Mouse (Mus musculus) gastrocnemius, postnatal 14 days (tissue): ENCODE measurements around the gene Zfp30. TPM values are rescaled to one million over a fixed set of nuclear protein-coding genes. Genes with fewer than 3 reads are reported as not detected.

Source experiments
- DNase-seq: peaks from one replicate; pipeline ENCODE4 v3.0.0; 2021; ENCODE audit warnings: mixed read lengths
- intact Hi-C: fragments of 180-260 bp; cut with DNase I; formaldehyde crosslinking; loops from one replicate; pipeline ENCODE4 v1.15.1; 2025; ENCODE audit warnings: low total_unique reads
- long read RNA-seq, 2 experiments: library from polyadenylated mRNA; stranded (forward); transcript quantifications; one replicate each; pipeline ENCODE4 v2.0.0; 2021
- total RNA-seq, 2 experiments: library from RNA; stranded (reverse); gene quantifications; 2 replicates each; pipeline ENCODE4 v1.2.3; 2021

Gene Zfp30
- 1 to 10 TPM; 2.6 to 3.2 TPM for total RNA-seq
- long read RNA-seq, experiment 1, partial matches to known transcripts = 1 of 3 reads
- long read RNA-seq, experiment 1, other reads (novel, unspliced or antisense) = 2 of 3 reads
- long read RNA-seq, experiment 2, partial matches to known transcripts = 1 of 6 reads
- long read RNA-seq, experiment 2, other reads (novel, unspliced or antisense) = 3 of 6 reads

DNA sequence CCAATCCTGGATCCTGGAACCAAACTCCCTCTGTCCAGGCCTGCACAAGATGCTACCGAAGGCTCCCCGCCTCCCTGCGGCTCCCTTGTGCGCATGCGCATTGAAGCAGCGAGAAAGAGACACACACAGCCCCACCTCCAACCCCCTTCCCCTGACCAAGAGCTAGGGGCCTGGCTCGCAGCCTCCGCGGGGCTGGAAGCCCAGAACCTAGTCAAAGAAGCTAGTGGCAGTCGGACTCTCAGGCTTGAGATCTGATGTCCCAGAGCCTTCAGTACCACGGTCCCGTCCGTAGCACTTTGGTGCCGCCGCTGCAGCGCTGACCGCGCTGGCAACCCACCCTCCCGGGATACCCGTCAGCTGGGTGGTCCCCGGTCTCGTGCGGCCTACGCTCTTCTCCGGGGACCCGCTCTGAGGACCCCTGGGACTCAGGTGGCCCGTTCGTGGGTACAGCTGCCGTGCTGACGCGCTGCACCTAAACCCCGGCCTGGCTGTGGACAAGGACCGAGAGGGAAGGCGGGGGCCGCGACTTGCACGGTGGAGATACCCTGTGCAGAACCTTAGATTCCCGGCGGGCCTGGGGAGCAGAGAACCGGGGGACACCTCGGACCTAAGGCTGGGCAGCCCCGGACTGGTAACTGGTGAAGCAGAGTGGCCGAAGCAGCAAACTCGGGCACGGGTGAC lies at the start of gene Zfp30:
TSS of gene Zfp30 (plus strand) at position 128 of the 681 bp plus-strand sequence.
- intact Hi-C loops = no loop called here
- peak; percentile 89 for DNase-seq

DNA sequence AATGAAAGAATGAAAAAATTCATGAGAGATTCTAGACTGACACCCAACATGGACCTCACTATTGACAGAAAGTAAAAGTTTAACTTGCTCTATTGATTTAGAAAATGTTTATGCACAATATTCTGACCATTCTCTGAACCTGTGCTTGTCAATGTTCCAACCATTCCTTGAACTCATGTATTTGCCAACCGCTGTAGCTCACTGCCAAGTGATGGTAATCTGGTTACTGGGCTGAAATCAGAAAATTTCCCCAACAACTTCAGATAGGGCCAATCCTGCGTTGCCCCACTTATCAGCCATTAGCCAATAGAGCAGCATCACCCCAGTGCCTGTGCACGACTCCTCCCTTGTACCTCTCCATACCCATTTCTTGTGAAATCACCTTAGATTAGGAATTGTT lies 41.5 kb upstream of the Zfp30 start:
- no peak for DNase-seq
- intact Hi-C loops = no loop called here

DNA sequence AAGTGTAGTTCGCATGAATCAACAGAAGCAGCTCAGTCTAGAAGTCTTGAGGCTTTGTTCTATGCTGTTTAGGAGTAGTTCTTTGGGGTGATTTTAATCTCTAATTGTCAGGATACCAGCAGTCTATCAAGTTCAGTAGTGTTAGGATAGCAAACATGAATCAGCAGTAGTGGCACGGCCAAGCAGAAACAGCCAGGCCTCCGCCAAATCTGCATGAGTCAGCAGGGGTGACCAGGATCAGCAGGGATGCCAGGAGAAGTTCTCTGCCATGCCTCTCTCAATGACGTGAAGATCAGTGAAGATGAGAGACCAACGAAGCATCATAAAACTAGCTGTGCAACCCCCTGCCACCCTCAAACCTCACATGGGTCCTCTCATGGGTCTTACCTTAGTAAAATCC lies 23.3 kb upstream of the Zfp30 start:
- no peak for DNase-seq
- intact Hi-C loops = no loop called here

DNA sequence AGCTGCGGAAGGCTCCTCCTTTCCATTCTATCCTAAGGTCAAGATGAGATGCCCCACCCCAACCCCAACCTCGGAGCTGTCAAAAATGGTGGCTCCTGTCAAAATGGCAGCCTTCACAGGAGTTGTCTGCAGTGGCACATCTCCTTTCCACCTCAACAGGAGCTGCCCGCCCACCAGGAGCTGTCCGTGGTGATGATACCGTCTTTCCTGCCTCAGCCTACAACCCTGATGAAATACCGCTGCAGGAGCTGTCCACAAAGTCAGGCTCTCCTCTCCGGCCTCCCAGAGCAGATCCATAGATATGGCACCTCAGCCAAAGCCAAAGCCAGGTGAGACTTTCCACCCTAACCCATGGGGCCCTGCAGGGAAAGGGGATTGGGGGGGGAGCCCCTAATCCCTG lies 19.1 kb upstream of the Zfp30 start:
- intact Hi-C loops = no loop called here
- no peak for DNase-seq

DNA sequence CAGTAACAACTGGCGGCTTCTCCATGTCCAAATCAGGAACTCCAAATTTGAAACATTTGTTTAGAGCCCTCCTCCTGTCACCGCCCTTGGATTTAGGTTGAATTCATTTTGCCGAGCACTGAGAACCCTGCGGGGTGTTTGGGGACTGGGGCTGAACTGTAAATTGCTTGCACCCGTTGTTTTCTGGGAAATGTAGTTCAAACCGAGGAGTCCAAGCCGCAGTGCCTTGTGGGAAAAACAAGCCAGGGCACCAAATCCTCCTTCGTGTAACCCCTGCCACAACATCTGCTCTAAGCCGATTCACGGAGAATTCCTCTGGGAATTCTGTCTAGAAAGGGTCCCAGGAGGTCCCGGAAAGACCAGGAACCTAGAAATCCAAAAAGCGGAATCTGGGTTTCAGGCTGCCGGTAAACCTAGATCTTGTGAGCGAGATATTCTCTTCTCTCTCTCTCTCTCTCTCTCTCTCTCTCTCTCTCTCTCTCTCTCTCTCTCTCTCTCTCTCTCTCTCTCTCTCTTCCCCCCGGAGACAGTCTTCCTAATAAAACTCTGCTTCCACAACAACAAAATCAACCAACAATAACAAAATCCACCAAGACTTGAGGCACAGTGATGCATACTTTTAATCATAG lies 16.6 kb upstream of the Zfp30 start:
- peak; percentile 77 for DNase-seq
- intact Hi-C loops = no loop called here

DNA sequence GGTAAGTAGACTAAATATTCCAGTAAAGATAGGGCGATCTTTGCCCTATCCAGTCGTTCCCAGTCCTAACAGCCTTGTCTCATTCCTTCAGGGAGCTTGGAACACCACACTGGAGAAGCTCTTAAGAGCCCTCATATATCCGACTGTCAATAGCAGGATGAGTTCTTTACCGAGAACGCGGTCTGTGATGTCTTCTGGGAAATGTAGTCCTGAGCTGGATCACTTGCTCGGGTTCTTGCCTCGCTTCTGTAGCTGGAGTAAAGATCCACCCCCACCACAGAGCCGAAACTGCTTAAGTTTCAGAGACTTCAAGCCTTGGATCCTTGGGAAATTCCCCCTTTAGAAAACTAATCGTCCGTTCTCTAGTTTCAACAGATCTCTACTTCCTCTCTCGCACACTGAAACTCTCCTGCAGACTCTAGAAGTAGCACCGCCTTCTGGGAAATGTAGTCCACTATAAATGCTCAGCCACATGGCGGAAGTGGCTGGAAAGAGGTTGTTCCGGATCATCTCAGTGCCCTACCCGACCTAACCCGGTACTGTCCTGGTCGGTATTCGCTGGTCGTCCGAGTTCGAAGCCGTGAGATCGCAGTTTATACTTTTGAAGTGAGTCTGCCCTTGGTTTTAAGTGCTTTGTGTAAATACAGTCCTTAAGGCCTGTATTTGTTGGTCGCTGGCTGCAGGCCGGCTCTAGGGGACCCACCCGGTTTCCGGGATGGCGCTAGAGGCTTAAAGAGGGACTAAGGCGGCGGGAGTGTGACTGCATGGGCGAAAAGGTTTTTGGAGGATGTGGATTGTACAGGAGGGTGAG lies 15.5 kb upstream of the Zfp30 start, which contains the start of gene Zfp84:
TSS of gene Zfp84 (plus strand) at position 463 of the 811 bp plus-strand sequence.
- DNase-seq = peak; percentile 81
- intact Hi-C loops = no loop called here

DNA sequence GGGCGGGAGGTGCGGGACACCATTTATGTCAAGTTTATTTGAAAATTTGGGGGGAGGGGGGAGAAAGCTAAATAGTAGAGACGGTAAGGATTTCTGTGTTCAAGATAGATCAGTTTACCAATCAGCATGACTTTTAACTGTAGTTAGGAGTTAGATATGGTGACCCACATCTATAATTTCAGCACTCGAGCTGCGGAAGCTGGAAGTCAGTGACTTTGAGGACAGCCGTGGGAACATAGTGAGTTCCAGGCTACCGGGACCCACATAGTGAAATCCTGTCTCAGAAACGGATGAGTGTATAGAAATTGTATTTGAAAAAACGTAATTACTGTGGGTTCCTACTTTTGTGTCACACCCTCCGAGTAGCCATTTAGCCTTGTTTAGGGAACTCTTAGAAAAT lies 14.8 kb upstream of the Zfp30 start:
- intact Hi-C loops = no loop called here
- DNase-seq = no peak

DNA sequence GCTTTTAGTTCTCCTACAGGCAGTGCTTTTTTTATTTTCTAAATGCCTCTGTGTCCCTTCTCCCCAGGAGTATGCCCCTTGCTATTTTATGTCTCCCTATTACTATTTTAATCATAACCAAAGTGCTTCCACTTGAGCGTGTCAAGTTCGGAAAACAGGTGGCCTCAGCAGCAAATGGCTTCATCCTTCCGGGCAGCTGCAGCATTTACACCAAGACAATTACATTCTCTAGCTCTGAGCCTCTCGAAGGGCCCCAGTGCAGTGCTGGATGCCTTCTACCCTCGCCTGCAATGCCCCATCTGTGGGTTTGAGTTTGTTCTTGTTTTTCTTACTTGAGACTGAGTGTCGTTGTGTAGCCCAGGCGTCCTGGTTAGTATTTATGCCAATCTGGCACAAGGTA lies 10.3 kb upstream of the Zfp30 start:
- DNase-seq = no peak
- intact Hi-C loops = no loop called here

DNA sequence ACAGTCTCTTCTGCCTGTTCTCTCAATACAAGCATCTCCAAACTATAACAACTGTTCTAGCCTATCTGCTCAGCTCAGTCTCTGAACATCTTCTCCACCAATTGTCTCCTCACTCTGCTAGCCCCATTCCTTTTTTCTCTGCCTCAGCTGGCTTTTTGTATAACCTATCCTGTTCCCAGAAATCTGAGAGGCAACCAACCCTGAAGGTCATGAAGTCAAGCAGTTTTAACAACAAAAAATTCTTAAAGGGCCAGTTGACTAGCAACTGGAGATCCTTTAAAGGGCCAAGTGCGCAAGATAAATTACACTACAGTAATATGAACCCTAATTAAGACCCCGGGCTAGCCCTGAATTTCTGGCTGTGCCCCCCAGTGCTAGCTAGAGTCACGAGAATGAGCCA lies 9.4 kb upstream of the Zfp30 start:
- DNase-seq = no peak
- intact Hi-C loops = no loop called here

DNA sequence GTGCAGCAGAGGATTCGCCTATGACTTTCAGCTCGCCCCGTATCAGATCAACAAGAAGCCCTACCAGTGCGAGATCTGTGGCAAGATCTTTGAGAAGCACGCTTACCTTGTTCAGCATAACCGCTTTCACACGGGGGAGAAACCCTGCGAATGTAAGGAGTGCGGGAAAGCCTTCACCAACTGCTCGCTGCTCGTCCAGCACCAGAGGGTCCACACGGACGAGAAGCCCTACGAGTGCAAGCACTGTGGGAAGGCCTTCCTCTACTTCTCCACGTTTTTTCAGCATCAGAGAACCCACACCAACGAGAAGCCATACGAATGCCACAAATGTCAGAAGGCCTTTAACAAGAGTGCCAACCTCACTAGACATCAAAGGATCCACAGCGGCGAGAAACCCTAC lies 7.2 kb upstream of the Zfp30 start:
- DNase-seq = no peak
- intact Hi-C loops = no loop called here

DNA sequence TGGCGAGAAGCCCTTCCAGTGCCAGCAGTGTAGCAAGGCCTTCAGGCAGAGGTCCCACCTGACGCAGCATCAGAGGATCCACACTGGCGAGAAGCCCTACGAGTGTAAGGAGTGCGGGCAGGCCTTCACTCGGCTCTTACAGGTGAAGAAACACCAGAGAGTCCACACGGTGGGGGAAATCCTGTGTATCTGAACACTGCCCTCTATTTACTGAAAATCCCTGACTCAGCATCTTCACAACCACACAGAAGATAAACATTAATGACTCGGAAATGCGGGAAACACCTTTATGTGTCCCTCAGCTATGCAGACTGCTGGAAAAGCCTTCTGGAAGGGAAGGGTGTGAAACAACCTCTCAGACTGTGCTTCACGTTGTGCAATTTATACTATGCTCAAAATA lies 6.4 kb upstream of the Zfp30 start:
- no peak for DNase-seq
- intact Hi-C loops = no loop called here

DNA sequence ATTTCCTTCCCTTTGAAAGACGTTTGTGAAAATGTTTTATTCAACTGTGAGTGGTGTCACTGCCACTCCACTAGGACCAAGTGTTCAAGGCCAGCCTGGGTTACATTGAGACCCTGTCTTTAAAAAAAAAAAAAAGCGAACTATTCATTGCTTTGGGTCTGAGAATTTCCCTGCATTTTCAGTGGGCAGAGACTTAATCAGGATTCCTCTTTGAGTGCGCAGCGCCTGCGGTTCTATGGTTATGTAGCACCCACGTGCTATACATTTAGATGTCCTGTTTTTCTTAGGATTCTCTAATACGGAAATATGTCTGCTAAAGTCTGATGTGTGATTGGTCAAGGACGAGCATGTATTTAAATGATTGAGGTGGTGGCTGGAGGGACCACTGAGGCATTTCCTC lies 1.2 kb downstream of the Zfp30 start:
- no peak for DNase-seq
- intact Hi-C loops = no loop called here

DNA sequence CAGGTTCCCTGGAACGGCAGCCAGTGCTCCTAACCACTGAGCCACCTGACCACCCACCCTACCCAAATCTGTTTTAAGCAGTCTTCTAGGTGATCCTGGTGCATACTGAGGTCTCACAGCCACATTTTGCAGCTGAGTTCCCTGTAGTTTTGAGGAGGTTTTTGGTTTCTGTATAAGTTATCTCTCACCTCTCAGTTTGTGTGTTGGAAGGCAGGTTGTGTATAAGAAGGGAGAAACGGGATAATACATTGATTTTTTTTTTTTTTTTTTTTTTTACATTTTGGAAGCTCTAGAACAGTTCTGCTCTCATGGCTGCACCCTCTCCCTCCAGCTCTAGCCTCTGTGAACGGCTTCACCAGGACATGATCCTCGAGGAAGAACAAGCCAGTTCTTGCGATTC lies 2.1 kb downstream of the Zfp30 start:
- no peak for DNase-seq
- intact Hi-C loops = no loop called here

DNA sequence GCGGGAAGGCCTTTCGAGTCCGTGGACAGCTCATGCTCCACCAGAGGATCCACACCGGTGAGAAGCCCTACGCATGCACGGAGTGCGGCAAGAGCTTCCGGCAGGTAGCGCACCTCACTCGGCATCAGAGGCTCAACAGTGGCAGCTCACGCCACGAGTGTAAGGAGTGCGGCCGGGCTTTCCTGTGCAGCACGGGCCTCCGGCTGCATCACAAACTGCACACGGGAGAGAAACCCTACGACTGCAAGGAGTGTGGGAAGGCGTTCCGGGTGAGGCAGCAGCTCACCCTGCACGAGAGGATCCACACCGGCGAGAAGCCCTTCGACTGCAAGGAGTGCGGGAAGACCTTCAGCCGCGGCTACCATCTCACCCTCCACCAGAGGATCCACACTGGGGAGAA lies 9.1 kb downstream of the Zfp30 start:
- intact Hi-C loops = no loop called here
- no peak for DNase-seq

DNA sequence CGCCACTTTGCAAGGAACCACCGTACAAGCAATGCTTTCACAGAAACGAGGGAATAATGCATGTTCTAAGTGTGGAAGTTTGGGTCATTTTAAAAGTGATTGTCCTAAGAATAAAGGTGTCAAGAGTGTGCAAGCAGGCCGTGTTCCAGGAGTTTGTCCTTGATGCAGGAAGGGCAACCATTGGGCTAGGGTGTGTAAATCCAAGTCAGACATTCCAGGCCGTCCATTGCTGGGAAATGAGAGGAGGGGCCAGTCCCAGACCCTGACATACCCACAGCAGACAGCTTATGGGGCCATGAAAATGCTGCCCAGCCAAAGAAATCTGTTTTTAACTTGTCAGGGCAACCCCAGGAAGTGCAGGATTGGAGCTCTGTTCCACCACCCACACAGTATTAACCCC lies 23.2 kb downstream of the Zfp30 start:
- intact Hi-C loops = no loop called here
- no peak for DNase-seq

DNA sequence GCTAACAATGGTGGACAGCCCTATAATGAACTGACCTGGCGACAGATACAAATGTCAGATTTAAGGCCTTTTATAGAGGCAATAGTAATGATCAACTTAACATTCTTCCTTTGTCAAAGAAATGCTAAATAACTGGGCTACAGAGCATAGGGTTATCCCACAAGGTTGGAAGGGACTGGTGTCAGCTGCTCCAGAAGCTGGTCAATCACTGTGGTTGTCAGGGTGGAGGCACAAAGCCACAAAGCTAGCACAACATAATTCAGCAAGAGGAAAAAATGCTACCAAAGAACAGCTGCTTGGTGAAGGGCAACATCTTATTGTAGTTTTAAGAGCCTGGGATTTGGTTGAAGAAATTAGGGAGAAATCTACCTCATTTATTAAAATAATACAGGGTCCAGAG lies 28.4 kb downstream of the Zfp30 start:
- intact Hi-C loops = no loop called here
- DNase-seq = no peak

DNA sequence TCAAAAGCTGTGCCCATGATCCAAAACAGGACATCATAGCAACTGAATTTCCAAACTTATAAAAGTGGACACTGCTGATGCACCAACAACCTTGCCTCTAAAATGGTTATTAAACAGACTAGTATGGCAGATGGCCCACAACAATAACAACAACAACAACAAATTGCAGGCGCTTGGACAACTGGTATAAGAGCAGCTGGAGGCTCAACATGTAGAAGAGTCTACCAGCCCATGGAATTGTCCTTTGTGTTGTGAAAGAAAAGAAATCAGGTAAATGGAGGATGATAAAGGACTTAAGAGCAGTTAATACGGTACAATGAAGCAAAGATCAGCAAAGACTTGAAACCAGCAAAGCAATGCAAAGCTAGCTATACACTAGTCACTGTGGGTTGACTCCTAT lies 30.6 kb downstream of the Zfp30 start:
- intact Hi-C loops = no loop called here
- DNase-seq = no peak

DNA sequence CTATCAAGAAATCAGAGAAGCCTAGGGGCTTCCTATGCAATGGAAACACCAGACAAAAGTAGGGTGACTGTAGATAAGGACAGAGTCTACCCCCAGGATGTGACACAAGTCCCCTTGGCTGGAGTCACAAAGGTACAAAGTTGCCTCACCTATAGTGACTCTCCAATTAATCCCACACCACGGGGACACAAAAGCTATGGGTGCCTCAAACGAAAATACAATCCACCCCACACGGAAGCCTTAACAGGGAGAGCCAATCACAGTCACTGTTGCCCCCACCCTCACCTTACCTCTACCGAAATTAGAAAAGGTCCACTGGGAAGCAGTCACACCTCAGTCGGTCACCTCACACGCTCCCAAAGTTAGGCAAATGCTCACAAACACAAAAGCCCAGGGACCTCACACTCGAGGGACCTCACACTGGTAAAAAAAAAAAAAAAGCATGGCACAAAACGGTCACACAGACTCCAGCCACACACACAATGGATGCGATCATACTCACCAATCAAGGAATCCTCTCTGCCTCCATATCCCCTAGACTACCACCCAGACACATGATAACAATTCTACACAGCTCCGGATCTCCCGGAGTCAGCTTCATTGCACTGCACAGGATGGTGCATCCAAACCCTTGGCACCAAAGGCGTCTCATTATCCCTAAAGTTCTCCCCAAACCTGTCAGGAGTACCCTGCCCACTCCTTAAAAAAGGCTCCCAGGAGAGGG lies 31.4 kb downstream of the Zfp30 start:
- no peak for DNase-seq
- intact Hi-C loops = no loop called here

DNA sequence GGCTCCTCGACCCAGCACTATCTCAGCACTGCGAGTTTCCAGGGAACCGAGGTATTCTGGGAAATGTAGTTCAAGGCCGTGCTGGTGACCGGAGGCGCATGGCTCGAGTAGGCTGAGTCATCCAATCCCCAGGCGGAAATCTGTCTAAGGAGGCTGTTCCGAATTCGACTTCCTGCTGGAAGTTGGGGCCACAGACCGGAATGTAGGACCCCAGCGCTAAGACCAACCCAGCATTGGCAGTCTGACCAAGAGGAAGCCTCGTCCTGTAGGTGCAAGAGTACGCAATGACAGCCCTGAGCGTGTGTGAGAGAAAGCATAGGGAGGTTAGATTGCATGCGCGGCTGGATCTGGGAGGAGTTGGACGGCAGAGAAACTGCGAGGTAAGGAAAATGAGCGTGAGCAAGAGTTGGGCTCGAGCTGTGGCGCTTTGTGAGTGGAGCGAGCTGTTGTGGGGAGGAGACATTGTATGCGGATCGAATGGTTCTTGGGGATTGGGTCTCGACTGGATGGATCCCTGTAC lies 32.2 kb downstream of the Zfp30 start, which contains the start of gene Zfp790:
TSS of gene Zfp790 (plus strand) at position 205 of the 520 bp plus-strand sequence.
- DNase-seq = peak; percentile 86
- intact Hi-C loops = no loop called here
